Mouse (Mus musculus) intestine, postnatal 0 days (tissue): ENCODE results near the gene Anxa3. TPM values are rescaled to one million over a fixed set of nuclear protein-coding genes. Genes with fewer than 3 reads are reported as not detected.

Source experiments
- ATAC-seq: fragments of 200-750 bp; cut with Nextera tagmentation; 2 replicates; pipeline ENCODE4 v1.8.0; 2017; ENCODE audit warnings: mild to moderate bottlenecking, moderate TSS enrichment, moderate library complexity
- H3K27ac ChIP-seq: fragments of 300-500 bp; sonication (generic); 2 replicates; pipeline ENCODE4 v1.5.1; 2014; ENCODE audit warnings: mild to moderate bottlenecking, low read depth, low read length, moderate library complexity
- H3K27me3 ChIP-seq: fragments of 300-500 bp; sonication (generic); replicated peaks from 2 replicates; pipeline ENCODE4 v1.6.1; 2014; ENCODE audit warnings: low read length, mixed read lengths; ENCODE audit not compliant: control insufficient read depth, insufficient read depth
- H3K36me3 ChIP-seq: fragments of 300-500 bp; sonication (generic); 2 replicates; pipeline ENCODE4 v1.6.1; 2014; ENCODE audit warnings: mild to moderate bottlenecking, moderate library complexity; ENCODE audit not compliant: control insufficient read depth, insufficient read depth
- H3K4me1 ChIP-seq: fragments of 300-500 bp; sonication (generic); replicated peaks from 2 replicates; pipeline ENCODE4 v1.6.1; 2014; ENCODE audit warnings: antibody characterized with exemption, low read length, mixed read lengths; ENCODE audit not compliant: control insufficient read depth, insufficient read depth
- H3K4me2 ChIP-seq: fragments of 300-500 bp; sonication (generic); replicated peaks from 2 replicates; pipeline ENCODE4 v1.6.1; 2014; ENCODE audit warnings: low read depth, mild to moderate bottlenecking, moderate library complexity
- H3K4me3 ChIP-seq: fragments of 300-500 bp; sonication (generic); 2 replicates; pipeline ENCODE4 v1.5.1; 2014; ENCODE audit warnings: low read depth, low read length
- H3K9ac ChIP-seq: fragments of 300-500 bp; sonication (generic); 2 replicates; pipeline ENCODE4 v1.6.1; 2014; ENCODE audit warnings: mild to moderate bottlenecking, low read depth, low read length
- H3K9me3 ChIP-seq: fragments of 300-500 bp; sonication (generic); 2 replicates; pipeline ENCODE4 v1.6.1; 2016; ENCODE audit warnings: mixed run types; ENCODE audit not compliant: control insufficient read depth
- CTCF ChIP-seq: sonication (generic); IDR thresholded peaks from 2 replicates; pipeline ENCODE4 v1.5.1; 2016; ENCODE audit warnings: low read depth, mild to moderate bottlenecking, control low read depth, antibody characterized with exemption, moderate library complexity
- WGBS: fragments of 180-500 bp; shearing (Covaris S2); extraction: QIAGEN DNeasy Blood & Tissue Kit; methylation state at CpG from one replicate; pipeline ENCODE4 v1.1.7; 2014; 5-methylcytosine and 5-hydroxymethylcytosine counted together
- polyA plus RNA-seq: library from polyadenylated mRNA; unstranded; fragments of >200 nt; fragmentation: Nextera tagmentation; extraction: Ambion mirVana; gene quantifications from 2 replicates; pipeline ENCODE4 v1.2.1, GENCODE M21; 2015

Anxa3 gene
- polyA plus RNA-seq = 32.1 TPM in 2 replicates

GRCm38 (mm10) chr5:96792936-96793718, at the start of gene Anxa3:
Anxa3 (plus strand) TSS chr5:96793339.
- Histone ChIP-seq H3K4me1 (no peaks in the 10 kb centered on the region), H3K27me3 (no peaks in the 10 kb centered on the region), H3K27ac (no peak within 1 kb of the TSS), H3K4me3 (peak within 1 kb of the TSS; percentile 51), H3K9me3 (no peaks in the 10 kb centered on the region), H3K4me2 (peak within 1 kb of the TSS; percentile 78), H3K9ac (peak within 1 kb of the TSS; percentile 34), H3K36me3 (no peaks in the 10 kb centered on the region)
- peak; percentile 83 for ATAC-seq
- WGBS = 9% methylated on average over 26 of the region's 26 CpGs
- no peak for TF ChIP-seq CTCF

- Histone ChIP-seq H3K9ac (no peak overlapping the region), H3K36me3 (no peaks in the 10 kb centered on the region), H3K27ac (no peak overlapping the region), H3K4me3 (no peak overlapping the region), H3K27me3 (no peaks in the 10 kb centered on the region), H3K4me2 (no peak overlapping the region), H3K9me3 (no peaks in the 10 kb centered on the region), H3K4me1 (no peaks in the 10 kb centered on the region)
- WGBS = 69% methylated on average over 8 of the region's 8 CpGs
- TF ChIP-seq CTCF = no peak
- ATAC-seq = no peak; the same call in 1 of the 2 replicates
These were observed 45.7 kb upstream of the Anxa3 start for GRCm38 (mm10) chr5:96747195-96747984.

- no peaks in the 10 kb centered on the region for H3K4me1 ChIP-seq
- no peak overlapping the region for H3K4me2 ChIP-seq
- H3K4me3 ChIP-seq = no peak overlapping the region
- H3K36me3 ChIP-seq = no peaks in the 10 kb centered on the region; the same call in 1 of the 2 replicates
- TF ChIP-seq CTCF = no peak
- peak; percentile 73 for ATAC-seq
- 53% methylated on average over 7 of the region's 7 CpGs for WGBS
- H3K9me3 ChIP-seq = no peaks in the 10 kb centered on the region
- H3K27ac ChIP-seq = no peak overlapping the region
- no peaks in the 10 kb centered on the region for H3K27me3 ChIP-seq
- no peak overlapping the region for H3K9ac ChIP-seq
These were observed 35.5 kb upstream of the Anxa3 start for GRCm38 (mm10) chr5:96757615-96758014.

- ATAC-seq = no peak
- 91% methylated on average over 1 of the region's 1 CpGs for WGBS
- Histone ChIP-seq H3K9ac (no peak overlapping the region), H3K4me2 (no peak overlapping the region), H3K27ac (no peak overlapping the region), H3K36me3 (no peaks in the 10 kb centered on the region; the same call in 1 of the 2 replicates), H3K4me1 (no peaks in the 10 kb centered on the region), H3K27me3 (no peaks in the 10 kb centered on the region), H3K9me3 (no peaks in the 10 kb centered on the region), H3K4me3 (no peak overlapping the region)
- no peak for TF ChIP-seq CTCF
These were observed 31.1 kb upstream of the Anxa3 start for GRCm38 (mm10) chr5:96762021-96762420.

GRCm38 (mm10) chr5:96768846-96769471, 24.2 kb upstream of the Anxa3 start:
- H3K4me1 ChIP-seq = no peaks in the 10 kb centered on the region
- WGBS = 56% methylated on average over 10 of the region's 10 CpGs
- no peak for ATAC-seq
- H3K9me3 ChIP-seq = no peaks in the 10 kb centered on the region
- H3K36me3 ChIP-seq = no peaks in the 10 kb centered on the region
- no peak overlapping the region for H3K4me3 ChIP-seq
- H3K27me3 ChIP-seq = no peaks in the 10 kb centered on the region
- H3K4me2 ChIP-seq = no peak overlapping the region
- peak; percentile 91 for TF ChIP-seq CTCF
- no peak overlapping the region for H3K27ac ChIP-seq
- H3K9ac ChIP-seq = no peak overlapping the region
